In genomic region chr5:144258131-144258611, GRCm38 (mm10) we compare ENCODE assay signal across 9 mouse cellular contexts. TPM values are rescaled to one million over a fixed set of nuclear protein-coding genes. Genes with fewer than 3 reads are reported as not detected.
DNase-seq lines count a peak whose midpoint lies in the region; ATAC-seq and TF ChIP-seq lines count a peak whose summit lies in the region.
"Had no signal": no experiment of that assay in that cellular context is flagged by ENCODE, and none has a peak within 500 bp of the region (broad histone marks: within the 10 kb centered on the region; RNA-seq: fewer than 3 reads in every experiment).

No protein-coding gene starts in this region.

- no peaks in the 10 kb centered on the region for H3K36me3 ChIP-seq in heart, embryonic 16.5 days (ENCODE audit: control insufficient read depth, insufficient read depth)
- H3K36me3 ChIP-seq in midbrain, embryonic 10.5 days, result peaks cover 57% of the 10 kb centered on the region

- no peaks in the 10 kb centered on the region for H3K27me3 ChIP-seq in heart, embryonic 16.5 days (ENCODE audit: control insufficient read depth, insufficient read depth, low read length)
- H3K27me3 ChIP-seq in midbrain, embryonic 10.5 days (ENCODE audit: low read depth, poor library complexity, severe bottlenecking), result no peaks in the 10 kb centered on the region

- peaks cover 9% of the 10 kb centered on the region for H3K4me1 ChIP-seq in embryonic fibroblast, embryonic 13.5 days (ENCODE audit: control insufficient read depth, insufficient read depth, low read length)
- peaks cover 64% of the 10 kb centered on the region for H3K4me1 ChIP-seq in heart, embryonic 16.5 days (ENCODE audit: control insufficient read depth, insufficient read depth, low read length)
- H3K4me1 ChIP-seq in midbrain, embryonic 10.5 days, result peaks cover 57% of the 10 kb centered on the region

- ATAC-seq in heart, embryonic 16.5 days (replicated peaks; ENCODE audit: extremely low read depth, insufficient read depth, low FRiP score), result peak; percentile 41
- no peak for ATAC-seq in erythroblast, adult 5-6 weeks (replicated peaks; ENCODE audit: low FRiP score, poor library complexity, severe bottlenecking)

- peak overlapping the region; percentile 71 for H3K27ac ChIP-seq in left cerebral cortex, adult 2 months
- 0 out of 2 replicates have a peak overlapping the region, but pooled peaks have one; percentile 5 for H3K27ac ChIP-seq in embryonic fibroblast, embryonic 13.5 days (ENCODE audit: insufficient read depth, low read length)
- H3K27ac ChIP-seq in heart, embryonic 16.5 days (ENCODE audit: low read length), result peak overlapping the region; percentile 98
- H3K27ac ChIP-seq in midbrain, embryonic 10.5 days (replicated peaks), result 0 out of 2 replicates have a peak overlapping the region, but pooled peaks have one; percentile 29

- H3K4me3 ChIP-seq in left cerebral cortex, adult 2 months, result peak overlapping the region; percentile 44
- peak overlapping the region; percentile 86 for H3K4me3 ChIP-seq in embryonic fibroblast, embryonic 13.5 days (ENCODE audit: insufficient read depth, low read length)
- H3K4me3 ChIP-seq in heart, embryonic 16.5 days (ENCODE audit: low read length), result peak overlapping the region; percentile 92
- H3K4me3 ChIP-seq in midbrain, embryonic 10.5 days, result peak overlapping the region; percentile 92

- TF ChIP-seq CTCF in left cerebral cortex, adult 2 months (IDR thresholded peaks at IDR 0.05), result no peak
- TF ChIP-seq CTCF in embryonic fibroblast, embryonic 13.5 days (IDR thresholded peaks at IDR 0.05; ENCODE audit: borderline replicate concordance, insufficient read depth, low read length), result no peak

- no peak for TF ChIP-seq POLR2A in embryonic fibroblast, embryonic 13.5 days (IDR thresholded peaks at IDR 0.05; ENCODE audit: low read depth, low read length)

- H3K4me2 ChIP-seq in heart, embryonic 16.5 days (ENCODE audit: low read depth, low read length), result peak overlapping the region; percentile 78

- H3K9ac ChIP-seq in heart, embryonic 16.5 days (ENCODE audit: low read length), result peak overlapping the region; percentile 99

- WGBS in heart, embryonic 16.5 days, result 15% methylated on average over 14 of the region's 14 CpGs
- WGBS in midbrain, embryonic 10.5 days, result 42% methylated on average over 14 of the region's 14 CpGs

- no peaks in the 10 kb centered on the region for H3K9me3 ChIP-seq in heart, embryonic 16.5 days (replicated peaks; ENCODE audit: control insufficient read depth, low read length)
- no peaks in the 10 kb centered on the region for H3K9me3 ChIP-seq in midbrain, embryonic 10.5 days (replicated peaks)
- H3K9me3 ChIP-seq: G1E had no signal

- DNase-seq in left cerebral cortex, adult 2 months (ENCODE audit: extremely low spot score in 1 of 2, low spot score in 2 of 2), result no peak
- DNase-seq in left cerebral cortex, adult 11 months (ENCODE audit: low spot score), result no peak
- DNase-seq in kidney, postnatal 10 days, result peak; percentile 69
- no peak for DNase-seq in midbrain, embryonic 10.5 days (ENCODE audit: low spot score)
- no peak for DNase-seq in spleen, postnatal 14 days (ENCODE audit: low spot score in 2 of 2)

- intact Hi-C loops in left cerebral cortex, adult 2 months (cut with DNase I), result loop anchor here (5.0 kb wide), 1 partner anchor 36 kb away; the partner anchor contains the start of gene Tecpr1

RNA-seq across cellular contexts. Expression of gene Bri3, which starts 13.9 kb away (rescaled TPM):
- 10 to 100 TPM; 65.5 to 72.7 TPM for total RNA-seq in left cerebral cortex, adult 2 months (2021)
- polyA plus RNA-seq in embryonic fibroblast, embryonic 13.5 days (2011; ENCODE audit: insufficient read length, low read depth, missing spikeins), result 90.6 and 104 TPM in 2 replicates
- polyA plus RNA-seq in heart, embryonic 16.5 days (2015; fragmentation: Nextera tagmentation; extraction: Ambion mirVana), result 144 and 169 TPM in 2 replicates
- polyA plus RNA-seq in midbrain, embryonic 10.5 days (2016; fragmentation: Nextera tagmentation; extraction: Ambion mirVana), result 116 and 117 TPM in 2 replicates
- total RNA-seq in erythroblast, adult 5-6 weeks (2015; ENCODE audit: low replicate concordance), result 1.9 and 9.0 TPM in 2 replicates
- total RNA-seq in erythroblast, adult 5-6 weeks (2017; ENCODE audit: low replicate concordance), result 7.6 and 19.7 TPM in 2 replicates

RNA-seq across cellular contexts. Expression of gene Tecpr1, which starts 34.8 kb away (rescaled TPM):
- 100 to 1,000 TPM in 1 of 2 experiments, 10 to 100 TPM in 1; 95.3 to 103 TPM for total RNA-seq in left cerebral cortex, adult 2 months (2021)
- polyA plus RNA-seq in embryonic fibroblast, embryonic 13.5 days (2011; ENCODE audit: insufficient read length, low read depth, missing spikeins), result 15.1 and 15.7 TPM in 2 replicates
- polyA plus RNA-seq in heart, embryonic 16.5 days (2015; fragmentation: Nextera tagmentation; extraction: Ambion mirVana), result 18.3 and 19.7 TPM in 2 replicates
- 21.7 and 27.7 TPM in 2 replicates for polyA plus RNA-seq in midbrain, embryonic 10.5 days (2016; fragmentation: Nextera tagmentation; extraction: Ambion mirVana)
- 0.38 and 2.1 TPM in 2 replicates for total RNA-seq in erythroblast, adult 5-6 weeks (2015; ENCODE audit: low replicate concordance)
- total RNA-seq in erythroblast, adult 5-6 weeks (2017; ENCODE audit: low replicate concordance), result 0.56 and 0.94 TPM in 2 replicates

Comparison
In these comparisons a context has a peak if more than half of its experiments do, and no peak if none do; other contexts are left out.
1. H3K27ac ChIP-seq: peak in every context shown above with its lines; median percentile 98 in heart, embryonic 16.5 days; 71 in left cerebral cortex, adult 2 months; 29 in midbrain, embryonic 10.5 days; 5 in embryonic fibroblast, embryonic 13.5 days.